Mouse (Mus musculus) liver, embryonic 14.5 days (tissue): ENCODE measurements around the gene Fcf1. TPM values are rescaled to one million over a fixed set of nuclear protein-coding genes. Genes with fewer than 3 reads are reported as not detected.

ENCODE experiments used
- ATAC-seq: fragments of 200-750 bp; cut with Nextera tagmentation; 2 replicates; pipeline ENCODE4 v1.8.0; 2017; ENCODE audit warnings: moderate number of reproducible peaks, mild to moderate bottlenecking, moderate library complexity; ENCODE audit not compliant: insufficient read depth
- DNase-seq, 3 experiments: peaks; one replicate each; pipeline ENCODE4 v3.0.0-alpha.2; 2012 to 2013; ENCODE audit warnings: low read depth in 3 of 3, low spot score in 3 of 3
- H3K27ac ChIP-seq: fragments of 300-500 bp; sonication (generic); 2 replicates; pipeline ENCODE4 v1.5.1; 2014; ENCODE audit warnings: moderate library complexity, mild to moderate bottlenecking, control low read depth, inconsistent platforms
- H3K27me3 ChIP-seq: fragments of 300-500 bp; sonication (generic); 2 replicates; pipeline ENCODE4 v1.6.1; 2014; ENCODE audit warnings: mild to moderate bottlenecking, low read length, moderate library complexity; ENCODE audit not compliant: control insufficient read depth, insufficient read depth
- H3K36me3 ChIP-seq: fragments of 300-500 bp; sonication (generic); replicated peaks from 2 replicates; pipeline ENCODE4 v1.6.1; 2014; ENCODE audit warnings: low read depth; ENCODE audit not compliant: control insufficient read depth, insufficient read depth
- H3K4me1 ChIP-seq, 2 experiments: fragments of 200-500 bp in 1 of 2; fragments of 300-500 bp in 1 of 2; sonication (generic) in 1 of 2; replicated peaks; 2 replicates each; pipeline ENCODE4 v1.6.1; 2012 to 2014; ENCODE audit warnings: antibody characterized with exemption in 1 of 2, inconsistent platforms in 1 of 2, low read length in 1 of 2; ENCODE audit not compliant: control insufficient read depth in 2 of 2, insufficient read depth in 2 of 2
- H3K4me2 ChIP-seq: fragments of 300-500 bp; sonication (generic); 2 replicates; pipeline ENCODE4 v1.6.1; 2014; ENCODE audit warnings: low read depth, mild to moderate bottlenecking, control low read depth, moderate library complexity
- H3K4me3 ChIP-seq, 2 experiments: fragments of 200-500 bp in 1 of 2; fragments of 300-500 bp in 1 of 2; sonication (generic) in 1 of 2; 2 replicates each; pipeline ENCODE4 v1.5.1; 2012 to 2014; ENCODE audit warnings: low read depth in 2 of 2, low read length in 2 of 2, mild to moderate bottlenecking in 2 of 2, control low read depth in 1 of 2, inconsistent platforms in 1 of 2, moderate library complexity in 1 of 2; ENCODE audit not compliant: insufficient read depth in 1 of 2
- H3K9ac ChIP-seq: fragments of 300-500 bp; sonication (generic); replicated peaks from 2 replicates; pipeline ENCODE4 v1.6.1; 2014; ENCODE audit warnings: mild to moderate bottlenecking, control low read depth, moderate library complexity
- H3K9me3 ChIP-seq: fragments of 300-500 bp; sonication (generic); 2 replicates; pipeline ENCODE4 v1.6.1; 2016; ENCODE audit warnings: low read length, mixed read lengths; ENCODE audit not compliant: control insufficient read depth
- CTCF ChIP-seq: IDR thresholded peaks from 2 replicates; pipeline ENCODE4 v1.5.1; 2016; ENCODE audit warnings: antibody characterized with exemption, low read depth, control low read depth
- EP300 ChIP-seq: IDR thresholded peaks from 2 replicates; pipeline ENCODE4 v1.6.1; 2016; ENCODE audit warnings: antibody characterized with exemption, low read depth
- WGBS: fragments of 180-500 bp; shearing (Covaris S2); extraction: QIAGEN DNeasy Blood & Tissue Kit; methylation state at CpG from one replicate; pipeline ENCODE4 v1.1.7; 2014; ENCODE audit not compliant: insufficient replicate concordance; 5-methylcytosine and 5-hydroxymethylcytosine counted together
- polyA plus RNA-seq, 2 experiments: library from polyadenylated mRNA; depleted of rRNA in 1 of 2; stranded (reverse) in 1 of 2; unstranded in 1 of 2; fragments of >200 nt; fragmentation: Nextera tagmentation in 1 of 2; extraction: Ambion mirVana in 1 of 2; gene quantifications; 2 replicates each; pipeline versions ENCODE4 v1.2.1 to v1.2.3; 2012 to 2014

Fcf1 gene
- polyA plus RNA-seq, 2 experiments, result 86.1 to 102 TPM

GRCm38 (mm10) chr12:84950763-84951162 is 19.9 kb upstream of the Fcf1 start:
- no peak overlapping the region for H3K4me2 ChIP-seq
- no peak for TF ChIP-seq EP300
- no peak for TF ChIP-seq CTCF
- no peak overlapping the region for H3K9ac ChIP-seq
- WGBS, result 84% methylated on average over 6 of the region's 6 CpGs
- H3K27ac ChIP-seq, result no peak overlapping the region
- H3K36me3 ChIP-seq, result peaks cover 38% of the 10 kb centered on the region
- no peak for ATAC-seq
- H3K4me3 ChIP-seq, result no peak overlapping the region
- H3K9me3 ChIP-seq, result no peaks in the 10 kb centered on the region
- DNase-seq, result no peak
- no peaks in the 10 kb centered on the region for H3K27me3 ChIP-seq
- no peaks in the 10 kb centered on the region; a peak in 1 of 4 replicates for H3K4me1 ChIP-seq

GRCm38 (mm10) chr12:84951531-84951930 is 19.2 kb upstream of the Fcf1 start:
- DNase-seq (no peak), ATAC-seq (no peak)
- Histone ChIP-seq H3K36me3 (peaks cover 39% of the 10 kb centered on the region), H3K27me3 (no peaks in the 10 kb centered on the region), H3K27ac (no peak overlapping the region), H3K4me3 (no peak overlapping the region), H3K9me3 (no peaks in the 10 kb centered on the region), H3K4me1 (no peaks in the 10 kb centered on the region), H3K4me2 (no peak overlapping the region), H3K9ac (no peak overlapping the region)
- 70% methylated on average over 8 of the region's 8 CpGs for WGBS
- no peak for TF ChIP-seq CTCF
- TF ChIP-seq EP300, result no peak

- Histone ChIP-seq H3K36me3 (peaks cover 32% of the 10 kb centered on the region), H3K9me3 (no peaks in the 10 kb centered on the region), H3K4me2 (no peak overlapping the region), H3K27me3 (no peaks in the 10 kb centered on the region), H3K27ac (no peak overlapping the region), H3K4me1 (no peaks in the 10 kb centered on the region), H3K9ac (no peak overlapping the region), H3K4me3 (no peak overlapping the region)
- no peak for TF ChIP-seq EP300
- TF ChIP-seq CTCF, result no peak
- DNase-seq (no peak), ATAC-seq (no peak)
- 78% methylated on average over 1 of the region's 1 CpGs for WGBS
These were observed 18.3 kb upstream of the Fcf1 start for GRCm38 (mm10) chr12:84952351-84952750.

GRCm38 (mm10) chr12:84956317-84956716 is 14.4 kb upstream of the Fcf1 start:
- Histone ChIP-seq H3K4me2 (no peak overlapping the region), H3K4me3 (no peak overlapping the region), H3K9me3 (no peaks in the 10 kb centered on the region), H3K36me3 (peaks cover 15% of the 10 kb centered on the region), H3K27ac (no peak overlapping the region), H3K4me1 (no peaks in the 10 kb centered on the region), H3K27me3 (no peaks in the 10 kb centered on the region), H3K9ac (no peak overlapping the region)
- no peak for TF ChIP-seq EP300
- no peak for TF ChIP-seq CTCF
- WGBS, result 81% methylated on average over 3 of the region's 3 CpGs
- DNase-seq, result no peak
- ATAC-seq, result no peak

- Histone ChIP-seq H3K4me3 (no peak overlapping the region), H3K4me1 (peaks cover 18 to 21% of the 10 kb centered on the region in 2 experiments), H3K9me3 (no peaks in the 10 kb centered on the region), H3K27me3 (no peaks in the 10 kb centered on the region), H3K27ac (no peak overlapping the region), H3K4me2 (no peak overlapping the region), H3K9ac (no peak overlapping the region), H3K36me3 (peaks cover 22% of the 10 kb centered on the region)
- DNase-seq (no peak), ATAC-seq (no peak)
- TF ChIP-seq CTCF, result no peak
- TF ChIP-seq EP300, result no peak
- 52% methylated on average over 1 of the region's 1 CpGs for WGBS
These were observed 11.8 kb upstream of the Fcf1 start for GRCm38 (mm10) chr12:84958794-84959356.
